Mouse (Mus musculus) midbrain, embryonic 13.5 days (tissue): ENCODE results near the gene Hist1h2ac. TPM values are rescaled to one million over a fixed set of nuclear protein-coding genes. Genes with fewer than 3 reads are reported as not detected.
"Not testable (repeated sequence)": the region's sequence is repeated elsewhere in the genome, so short reads cannot be mapped to it uniquely, and the experiment has no call there.

Experiments used
- ATAC-seq: fragments of 200-750 bp; cut with Nextera tagmentation; 2 replicates; pipeline ENCODE4 v1.8.0; 2017; ENCODE audit warnings: mild to moderate bottlenecking, moderate TSS enrichment, moderate library complexity
- H3K27ac ChIP-seq: fragments of 300-500 bp; sonication (generic); 2 replicates; pipeline ENCODE4 v1.5.1; 2015; ENCODE audit warnings: inconsistent platforms, mild to moderate bottlenecking, moderate library complexity
- H3K27me3 ChIP-seq: fragments of 300-500 bp; sonication (generic); 2 replicates; pipeline ENCODE4 v1.6.1; 2015; ENCODE audit warnings: mild to moderate bottlenecking, inconsistent platforms
- H3K36me3 ChIP-seq: fragments of 300-500 bp; sonication (generic); 2 replicates; pipeline ENCODE4 v1.6.1; 2015; ENCODE audit warnings: mild to moderate bottlenecking, inconsistent platforms
- H3K4me1 ChIP-seq: fragments of 300-500 bp; sonication (generic); replicated peaks from 2 replicates; pipeline ENCODE4 v1.6.1; 2015; ENCODE audit warnings: inconsistent platforms
- H3K4me2 ChIP-seq: fragments of 300-500 bp; sonication (generic); replicated peaks from 2 replicates; pipeline ENCODE4 v1.6.1; 2015; ENCODE audit warnings: moderate library complexity, mild to moderate bottlenecking, inconsistent platforms
- H3K4me3 ChIP-seq: fragments of 300-500 bp; sonication (generic); replicated peaks from 2 replicates; pipeline ENCODE4 v1.5.1; 2015; ENCODE audit warnings: mild to moderate bottlenecking, inconsistent platforms
- H3K9ac ChIP-seq: fragments of 300-500 bp; sonication (generic); replicated peaks from 2 replicates; pipeline ENCODE4 v1.6.1; 2015; ENCODE audit warnings: mild to moderate bottlenecking, inconsistent platforms
- H3K9me3 ChIP-seq: fragments of 300-500 bp; sonication (generic); 2 replicates; pipeline ENCODE4 v1.6.1; 2016; ENCODE audit warnings: mild to moderate bottlenecking, inconsistent platforms
- WGBS: fragments of 180-500 bp; shearing (Covaris S2); methylation state at CpG from one replicate; pipeline ENCODE4 v1.1.7; 2015; 5-methylcytosine and 5-hydroxymethylcytosine counted together
- polyA plus RNA-seq: library from polyadenylated mRNA; unstranded; fragments of >200 nt; fragmentation: Nextera tagmentation; extraction: Ambion mirVana; gene quantifications from 2 replicates; pipeline ENCODE4 v1.2.1, GENCODE M21; 2015

Hist1h2ac gene
- polyA plus RNA-seq, 1 experiment from 2014 or later: 0.69 TPM

DNA sequence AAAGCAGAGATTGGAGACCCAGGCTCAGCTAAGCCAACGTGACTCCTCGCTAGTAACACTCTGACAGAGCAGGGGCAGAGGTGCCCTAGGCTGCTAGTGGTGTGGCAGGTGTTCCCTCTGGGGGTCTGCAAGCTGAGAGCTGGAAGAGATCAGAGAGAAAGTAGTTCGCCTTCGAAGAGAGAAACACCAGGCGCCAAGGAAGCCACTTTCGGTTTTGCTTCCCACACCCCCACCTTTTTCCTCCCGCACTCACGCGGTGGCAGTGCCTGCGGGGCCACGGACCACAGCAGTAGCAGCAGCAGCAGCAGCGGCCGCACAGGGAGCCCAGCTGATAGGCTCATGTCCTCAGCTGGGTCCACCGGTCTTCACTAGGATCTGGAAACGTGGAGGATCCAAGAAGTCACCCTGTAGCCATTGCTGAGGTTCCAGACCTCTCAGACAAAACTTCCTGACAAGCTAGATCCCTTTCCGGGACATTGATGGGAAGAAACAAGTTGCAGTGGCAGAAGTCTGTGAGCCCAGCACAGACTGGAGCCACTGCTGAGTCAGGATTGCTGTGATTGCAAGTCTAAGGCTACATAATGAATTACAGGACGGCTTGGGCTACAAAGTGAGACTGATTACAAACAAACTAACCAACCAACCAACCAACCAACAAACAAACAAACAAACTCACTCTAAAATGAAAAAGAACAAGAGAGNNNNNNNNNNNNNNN lies 26.8 kb upstream of the Hist1h2ac start, which contains the start of gene Hfe:
Gene Hfe, minus strand, starts transcription at position 481 of the 716 bp plus-strand sequence.
- peak within 1 kb of the TSS; percentile 61 for H3K9ac ChIP-seq
- H3K27me3 ChIP-seq: peaks cover 3% of the 10 kb centered on the region; the same call in 1 of the 2 replicates
- peaks cover 11% of the 10 kb centered on the region for H3K4me1 ChIP-seq
- no peak within 1 kb of the TSS for H3K27ac ChIP-seq
- H3K36me3 ChIP-seq: no peaks in the 10 kb centered on the region
- H3K9me3 ChIP-seq: no peaks in the 10 kb centered on the region
- ATAC-seq: peak; percentile 70
- H3K4me2 ChIP-seq: peak within 1 kb of the TSS; percentile 57
- H3K4me3 ChIP-seq: peak within 1 kb of the TSS; percentile 33
- WGBS: 6% methylated on average over 17 of the region's 17 CpGs

DNA sequence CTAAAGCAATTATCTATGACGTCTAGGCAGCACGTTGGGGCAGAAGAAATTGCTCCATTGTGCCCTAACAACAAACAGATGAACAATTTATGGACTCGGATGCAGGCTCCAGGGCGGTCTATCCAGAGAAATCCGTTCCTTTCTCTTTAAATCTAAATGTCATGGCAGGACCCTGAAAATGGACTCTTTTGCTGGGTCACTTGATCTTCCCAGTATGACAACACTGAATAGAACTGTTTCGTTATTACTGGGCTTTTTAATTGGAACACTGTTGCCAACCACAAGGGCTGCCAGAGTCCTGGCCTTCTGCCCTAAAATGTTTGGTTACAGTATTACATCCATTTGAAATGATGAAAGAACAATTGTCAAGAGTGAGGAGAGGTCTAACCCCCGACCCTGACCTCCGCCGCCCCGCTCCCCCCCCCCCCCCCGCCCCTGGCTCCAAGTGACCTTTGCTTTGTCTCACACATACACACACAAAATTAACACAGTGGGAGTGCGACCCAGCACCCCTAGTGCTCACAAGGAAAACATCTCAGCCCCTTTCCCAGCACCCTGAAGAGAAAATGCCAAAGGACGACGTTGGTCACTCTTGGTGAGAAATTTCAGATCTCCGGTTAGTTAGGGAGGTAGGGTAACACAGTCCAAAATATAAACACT lies 26.1 kb upstream of the Hist1h2ac start:
- no peak overlapping the region for H3K27ac ChIP-seq
- peak; percentile 24; the same call in 1 of the 2 replicates for ATAC-seq
- peaks cover 11% of the 10 kb centered on the region for H3K4me1 ChIP-seq
- peak overlapping the region; percentile 61 for H3K9ac ChIP-seq
- H3K9me3 ChIP-seq: no peaks in the 10 kb centered on the region
- peaks cover 3% of the 10 kb centered on the region; the same call in 1 of the 2 replicates for H3K27me3 ChIP-seq
- H3K4me2 ChIP-seq: peak overlapping the region; percentile 57
- H3K4me3 ChIP-seq: peak overlapping the region; percentile 33
- H3K36me3 ChIP-seq: no peaks in the 10 kb centered on the region
- WGBS: 21% methylated on average over 15 of the region's 15 CpGs

DNA sequence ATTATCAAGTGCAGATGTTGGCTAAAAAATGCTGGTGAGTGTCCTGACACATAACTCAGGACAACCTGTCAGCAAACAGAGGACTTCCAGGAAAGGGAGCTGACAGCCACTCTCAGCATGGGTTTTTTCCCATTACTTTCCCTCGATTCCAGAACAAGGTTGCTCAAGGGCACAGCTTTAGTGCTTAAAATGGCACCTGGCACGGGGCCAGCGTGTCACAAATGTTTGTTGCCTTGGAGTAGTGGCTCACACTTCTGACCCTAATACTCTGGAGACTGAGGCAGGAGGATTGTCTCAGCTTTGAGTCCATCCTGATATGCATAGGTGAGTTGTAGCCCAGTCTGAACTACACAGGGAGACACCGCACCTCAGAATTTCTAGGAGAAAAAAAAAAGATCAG lies 24.9 kb upstream of the Hist1h2ac start:
- WGBS: 73% methylated on average over 4 of the region's 4 CpGs
- no peak overlapping the region for H3K4me2 ChIP-seq
- H3K27me3 ChIP-seq: peaks cover 3% of the 10 kb centered on the region; the same call in 1 of the 2 replicates
- H3K4me3 ChIP-seq: no peak overlapping the region
- no peak overlapping the region for H3K9ac ChIP-seq
- no peak overlapping the region for H3K27ac ChIP-seq
- ATAC-seq: no peak
- H3K9me3 ChIP-seq: no peaks in the 10 kb centered on the region
- peaks cover 11% of the 10 kb centered on the region for H3K4me1 ChIP-seq
- H3K36me3 ChIP-seq: no peaks in the 10 kb centered on the region

DNA sequence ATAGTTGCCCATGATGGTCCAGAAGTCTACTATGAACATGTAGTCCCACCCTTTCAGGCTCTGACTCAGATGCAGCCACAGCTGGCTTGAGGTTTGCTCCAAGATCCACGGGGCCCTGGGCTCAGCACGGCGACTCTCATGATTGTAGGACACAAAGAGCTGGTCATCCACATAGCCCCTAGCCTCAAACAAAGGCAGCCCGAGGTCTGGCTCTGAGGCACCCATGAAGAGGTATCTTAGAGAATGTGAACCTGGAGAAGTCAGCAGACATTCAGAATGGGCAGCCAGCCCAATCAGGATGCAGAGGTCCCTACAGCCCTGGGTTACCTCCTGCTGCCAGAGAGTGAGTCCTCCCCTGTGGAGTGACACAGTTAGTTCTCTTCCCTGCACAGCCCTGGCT lies 24.3 kb upstream of the Hist1h2ac start:
- Histone ChIP-seq H3K9me3 (no peaks in the 10 kb centered on the region), H3K4me1 (peaks cover 11% of the 10 kb centered on the region), H3K27me3 (peaks cover 3% of the 10 kb centered on the region; the same call in 1 of the 2 replicates), H3K9ac (no peak overlapping the region), H3K4me2 (no peak overlapping the region), H3K27ac (no peak overlapping the region), H3K36me3 (no peaks in the 10 kb centered on the region), H3K4me3 (no peak overlapping the region)
- ATAC-seq: no peak
- 81% methylated on average over 4 of the region's 4 CpGs for WGBS

DNA sequence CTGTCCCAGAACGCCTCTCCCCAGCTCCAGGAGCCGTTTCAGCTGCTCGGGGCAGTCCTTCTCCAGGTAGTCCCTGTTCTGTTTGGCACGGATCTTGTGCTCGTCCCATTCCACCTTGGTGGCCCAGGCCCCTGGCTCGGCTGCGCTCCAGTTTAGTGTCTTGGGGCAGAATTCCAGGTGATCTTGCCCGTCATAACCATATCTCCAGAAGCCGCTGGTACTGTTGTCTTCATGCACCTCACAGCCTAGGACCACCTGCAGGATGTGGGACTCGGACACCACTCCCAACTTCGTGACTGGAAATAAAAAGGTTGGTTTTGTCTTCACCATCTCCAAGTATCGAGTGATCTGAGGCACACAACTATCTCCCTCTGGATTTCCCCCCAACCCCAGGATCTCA lies 23.0 kb upstream of the Hist1h2ac start:
- H3K4me3 ChIP-seq: no peak overlapping the region
- H3K27me3 ChIP-seq: no peaks in the 10 kb centered on the region
- H3K36me3 ChIP-seq: no peaks in the 10 kb centered on the region
- H3K4me2 ChIP-seq: no peak overlapping the region
- ATAC-seq: no peak
- no peak overlapping the region for H3K27ac ChIP-seq
- no peak overlapping the region for H3K9ac ChIP-seq
- no peaks in the 10 kb centered on the region for H3K9me3 ChIP-seq
- 91% methylated on average over 12 of the region's 12 CpGs for WGBS
- H3K4me1 ChIP-seq: peaks cover 11% of the 10 kb centered on the region

DNA sequence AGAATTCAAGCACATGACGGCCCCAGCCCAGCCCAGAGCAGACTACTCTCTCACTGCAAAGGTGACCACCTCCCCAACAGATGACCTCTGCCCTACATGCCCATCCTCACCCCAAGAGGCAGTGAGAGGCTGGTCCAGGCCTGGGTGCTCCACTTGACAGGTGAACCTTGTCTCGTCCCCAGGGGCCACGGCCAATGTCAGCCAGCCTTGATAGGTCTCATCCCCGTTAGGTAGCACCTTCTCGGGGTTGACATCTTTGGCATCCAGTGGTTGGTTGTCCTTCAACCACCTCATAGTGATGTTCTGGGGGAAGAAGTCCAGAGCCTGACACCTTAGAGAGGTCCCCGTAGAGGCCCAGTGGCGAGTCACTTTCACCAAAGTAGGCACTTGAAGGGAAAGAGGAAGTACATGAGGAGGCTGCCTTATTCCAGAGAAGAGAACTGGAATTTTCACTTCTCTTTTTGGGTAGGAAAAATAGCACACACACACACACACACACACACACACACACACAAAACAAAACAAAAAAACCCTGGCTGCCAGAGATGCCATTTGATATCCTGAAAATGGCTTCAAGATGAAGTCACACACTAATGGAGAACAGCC lies 22.1 kb upstream of the Hist1h2ac start:
- Histone ChIP-seq H3K9me3 (no peaks in the 10 kb centered on the region), H3K4me3 (no peak overlapping the region), H3K27ac (no peak overlapping the region), H3K4me1 (peaks cover 11% of the 10 kb centered on the region), H3K4me2 (no peak overlapping the region), H3K36me3 (no peaks in the 10 kb centered on the region), H3K27me3 (no peaks in the 10 kb centered on the region), H3K9ac (no peak overlapping the region)
- WGBS: 88% methylated on average over 7 of the region's 7 CpGs
- no peak for ATAC-seq

DNA sequence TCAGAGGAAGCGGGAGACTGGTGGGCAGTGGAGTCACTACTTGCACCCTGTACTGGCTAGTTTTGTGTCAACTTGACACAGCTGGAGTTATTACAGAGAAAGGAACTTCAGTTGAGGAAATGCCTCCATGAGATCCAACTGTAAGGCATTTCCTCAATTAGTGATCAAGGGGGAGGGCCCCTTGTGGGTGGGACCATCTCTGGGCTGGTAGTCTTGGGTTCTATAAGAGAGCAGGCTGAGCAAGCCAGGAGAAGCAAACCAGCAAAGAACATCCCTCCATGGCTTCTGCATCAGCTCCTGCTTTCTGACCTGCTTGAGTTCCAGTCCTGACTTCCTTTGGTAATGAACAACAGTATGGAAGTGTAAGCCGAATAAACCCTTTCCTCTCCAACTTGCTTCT lies 19.1 kb upstream of the Hist1h2ac start:
- ATAC-seq, H3K9ac ChIP-seq, H3K4me3 ChIP-seq, H3K4me1 ChIP-seq, H3K27ac ChIP-seq, H3K9me3 ChIP-seq, H3K4me2 ChIP-seq, H3K27me3 ChIP-seq, H3K36me3 ChIP-seq: not testable (repeated sequence)
- 87% methylated on average over 2 of the region's 2 CpGs for WGBS

DNA sequence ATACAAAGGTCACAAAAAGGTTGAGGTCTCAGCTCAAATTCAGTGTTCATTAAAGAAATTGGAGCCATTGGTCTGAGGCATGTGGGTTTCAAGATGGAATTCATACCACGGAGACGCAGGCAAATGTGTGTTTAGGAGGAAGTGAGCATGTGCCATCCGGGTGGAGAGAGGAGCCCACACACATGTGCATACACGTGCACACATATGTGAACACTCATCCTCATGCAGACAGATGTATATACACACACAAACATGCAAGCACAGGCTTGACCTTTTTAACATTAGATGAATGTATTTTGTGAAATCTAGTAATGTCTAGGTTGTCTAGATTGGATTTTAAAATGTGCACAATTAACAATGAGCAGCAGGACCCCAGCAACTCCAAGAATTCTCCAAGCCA lies 18.5 kb upstream of the Hist1h2ac start:
- Histone ChIP-seq H3K4me2 (no peak overlapping the region), H3K27ac (no peak overlapping the region), H3K4me3 (no peak overlapping the region), H3K36me3 (no peaks in the 10 kb centered on the region), H3K4me1 (peaks cover 11% of the 10 kb centered on the region), H3K9ac (no peak overlapping the region), H3K27me3 (no peaks in the 10 kb centered on the region), H3K9me3 (no peaks in the 10 kb centered on the region)
- WGBS: 83% methylated on average over 4 of the region's 4 CpGs
- ATAC-seq: no peak

DNA sequence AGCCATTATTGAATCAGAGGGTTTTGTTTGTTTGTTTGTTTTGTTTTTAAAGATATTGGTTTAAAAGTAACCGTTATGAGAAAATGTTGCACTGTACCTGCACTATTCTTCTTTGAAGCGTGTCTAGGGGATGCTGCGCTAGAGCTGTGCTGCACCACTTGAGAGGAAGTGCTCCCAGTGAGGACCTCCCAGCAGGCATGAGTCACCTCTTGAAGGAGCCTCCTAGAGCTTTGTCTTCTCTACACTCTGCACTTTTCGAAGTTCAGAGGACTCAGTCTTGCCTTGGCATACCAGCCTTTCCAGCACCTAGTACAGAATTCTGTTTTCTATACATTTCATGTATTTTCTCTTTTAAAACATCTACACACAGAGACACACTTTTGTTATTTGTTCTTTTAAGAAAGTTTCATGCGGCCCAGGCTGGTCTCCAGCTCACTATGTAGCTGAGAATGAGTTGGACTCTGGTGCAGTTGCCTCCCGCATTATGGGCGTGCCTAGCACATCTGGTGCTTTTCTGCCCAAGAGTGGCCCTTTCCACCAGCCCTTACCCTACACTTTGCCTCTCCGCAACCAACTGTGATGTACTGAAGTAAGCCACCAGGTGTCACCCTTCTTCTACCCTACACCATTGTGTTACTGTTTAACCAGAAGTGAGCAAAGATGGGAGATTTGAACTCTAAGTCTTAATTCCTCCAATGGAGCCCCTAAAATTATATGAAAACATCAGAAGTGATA lies 17.2 kb upstream of the Hist1h2ac start:
- H3K9me3 ChIP-seq: no peaks in the 10 kb centered on the region
- no peak overlapping the region for H3K27ac ChIP-seq
- no peaks in the 10 kb centered on the region for H3K36me3 ChIP-seq
- no peak overlapping the region for H3K4me3 ChIP-seq
- H3K4me2 ChIP-seq: no peak overlapping the region
- 37% methylated on average over 8 of the region's 8 CpGs for WGBS
- peaks cover 11% of the 10 kb centered on the region for H3K4me1 ChIP-seq
- H3K27me3 ChIP-seq: no peaks in the 10 kb centered on the region
- H3K9ac ChIP-seq: no peak overlapping the region
- peak; percentile 53; the same call in 1 of the 2 replicates for ATAC-seq

DNA sequence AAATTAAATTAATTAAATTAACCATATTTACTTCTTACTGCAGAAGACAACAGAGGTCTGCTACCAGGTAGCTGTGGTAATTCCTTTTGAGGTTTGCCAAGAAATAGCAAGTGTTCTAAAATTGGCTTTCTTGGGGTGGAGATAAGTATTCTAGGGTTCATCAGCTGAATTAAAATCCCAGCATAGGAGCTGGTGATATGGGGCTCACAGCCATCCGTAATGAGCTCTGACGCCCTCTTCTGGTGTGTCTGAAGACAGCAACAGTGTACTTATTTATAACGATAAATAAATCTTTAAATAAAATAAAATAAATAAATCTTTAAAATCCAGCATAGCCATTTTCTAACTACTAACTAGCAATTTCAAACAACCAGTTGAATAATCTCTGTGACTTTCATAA lies 16.0 kb upstream of the Hist1h2ac start:
- H3K4me3 ChIP-seq: no peak overlapping the region
- WGBS: 68% methylated on average over 3 of the region's 3 CpGs
- no peaks in the 10 kb centered on the region for H3K9me3 ChIP-seq
- no peaks in the 10 kb centered on the region for H3K36me3 ChIP-seq
- H3K27me3 ChIP-seq: no peaks in the 10 kb centered on the region
- H3K9ac ChIP-seq: no peak overlapping the region
- no peak overlapping the region for H3K27ac ChIP-seq
- H3K4me1 ChIP-seq: peaks cover 11% of the 10 kb centered on the region
- no peak for ATAC-seq
- H3K4me2 ChIP-seq: no peak overlapping the region

DNA sequence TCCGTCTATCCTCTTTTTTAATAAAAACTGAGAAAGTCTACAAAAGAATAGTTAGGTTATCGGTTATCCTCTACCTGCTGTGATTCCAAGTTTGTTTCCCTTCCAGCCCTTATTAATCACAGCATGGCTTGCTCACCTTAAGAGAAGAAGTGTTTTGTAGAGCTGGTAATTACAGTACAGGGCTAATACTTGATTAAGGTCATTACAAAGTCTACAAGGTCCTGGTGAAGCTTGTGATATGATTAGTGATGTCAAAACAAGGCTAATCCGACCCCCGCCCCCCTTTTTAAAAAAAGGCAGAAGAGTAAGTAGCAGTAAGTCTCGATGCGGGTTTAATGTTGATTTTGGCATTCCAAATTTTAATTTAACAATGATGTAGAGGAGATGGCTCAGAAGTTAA lies 15.2 kb upstream of the Hist1h2ac start:
- Histone ChIP-seq H3K9me3 (no peaks in the 10 kb centered on the region), H3K36me3 (no peaks in the 10 kb centered on the region), H3K4me1 (peaks cover 11% of the 10 kb centered on the region), H3K9ac (0 out of 2 replicates have a peak overlapping the region, but pooled peaks have one; percentile 28), H3K4me3 (0 out of 2 replicates have a peak overlapping the region, but pooled peaks have one; percentile 17), H3K27ac (peak overlapping the region; percentile 90), H3K4me2 (peak overlapping the region; percentile 83), H3K27me3 (no peaks in the 10 kb centered on the region)
- 57% methylated on average over 6 of the region's 6 CpGs for WGBS
- no peak for ATAC-seq
